Mouse (Mus musculus) testis, adult 2 months (tissue): ENCODE measurements around the gene Cfap126. TPM values are rescaled to one million over a fixed set of nuclear protein-coding genes. Genes with fewer than 3 reads are reported as not detected.

Experiments used
- H3K27ac ChIP-seq: fragments of 200-500 bp; 2 replicates; pipeline ENCODE4 v1.5.1; 2012; ENCODE audit warnings: low read depth, low read length; ENCODE audit not compliant: control insufficient read depth, insufficient read depth
- H3K27me3 ChIP-seq: fragments of 200-500 bp; 2 replicates; pipeline ENCODE4 v1.6.1; 2012; ENCODE audit warnings: mild to moderate bottlenecking, low read length, moderate library complexity; ENCODE audit not compliant: control insufficient read depth, insufficient read depth
- H3K36me3 ChIP-seq: fragments of 200-500 bp; 2 replicates; pipeline ENCODE4 v1.6.1; 2012; ENCODE audit warnings: mild to moderate bottlenecking, low read length; ENCODE audit not compliant: control insufficient read depth, insufficient read depth
- H3K4me1 ChIP-seq: fragments of 200-500 bp; 2 replicates; pipeline ENCODE4 v1.6.1; 2012; ENCODE audit warnings: low read length; ENCODE audit not compliant: control insufficient read depth, insufficient read depth
- H3K4me3 ChIP-seq: fragments of 200-500 bp; 2 replicates; pipeline ENCODE4 v1.5.1; 2012; ENCODE audit warnings: low read depth, mild to moderate bottlenecking, low read length, moderate library complexity, mixed read lengths; ENCODE audit not compliant: control insufficient read depth
- CTCF ChIP-seq: fragments of 200-500 bp; IDR thresholded peaks from 2 replicates; pipeline ENCODE4 v1.5.1; 2012; ENCODE audit warnings: low read depth, mild to moderate bottlenecking, inconsistent platforms, low read length, moderate library complexity; ENCODE audit not compliant: control insufficient read depth, insufficient read depth, insufficient replicate concordance
- POLR2A ChIP-seq: fragments of 200-500 bp; IDR thresholded peaks from 2 replicates; pipeline ENCODE4 v1.6.1; 2012; ENCODE audit warnings: low read depth, mild to moderate bottlenecking, inconsistent platforms, low read length, moderate library complexity; ENCODE audit not compliant: control insufficient read depth
- polyA plus RNA-seq: library from polyadenylated mRNA; depleted of rRNA; stranded (reverse); fragments of >200 nt; gene quantifications from 2 replicates; pipeline ENCODE4 v1.2.3, GENCODE M21; 2012

Cfap126 gene
- polyA plus RNA-seq, 1 experiment: 314 TPM

DNA sequence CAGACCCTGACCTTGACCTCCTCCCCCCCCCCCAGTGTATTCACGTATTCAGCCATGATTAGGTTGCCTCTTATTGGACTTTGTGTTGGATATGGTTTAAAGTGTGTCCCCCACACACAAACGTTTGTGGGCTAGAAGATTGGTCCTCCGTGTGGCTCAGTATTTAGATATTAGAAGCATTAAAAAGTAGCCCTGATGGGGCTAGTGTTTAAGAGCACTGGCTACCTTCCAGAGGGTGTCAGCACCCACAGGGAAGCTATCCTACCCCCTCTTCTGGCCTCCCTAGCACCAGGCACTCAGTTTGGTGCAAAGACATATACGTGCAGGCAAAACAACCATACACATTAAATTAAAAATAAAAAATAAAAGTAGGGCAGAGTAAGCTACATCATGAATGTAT, 732 bp upstream of the Cfap126 start:
- Histone ChIP-seq H3K4me1 (peaks cover 2% of the 10 kb centered on the region), H3K4me3 (no peak overlapping the region), H3K27me3 (no peaks in the 10 kb centered on the region)

DNA sequence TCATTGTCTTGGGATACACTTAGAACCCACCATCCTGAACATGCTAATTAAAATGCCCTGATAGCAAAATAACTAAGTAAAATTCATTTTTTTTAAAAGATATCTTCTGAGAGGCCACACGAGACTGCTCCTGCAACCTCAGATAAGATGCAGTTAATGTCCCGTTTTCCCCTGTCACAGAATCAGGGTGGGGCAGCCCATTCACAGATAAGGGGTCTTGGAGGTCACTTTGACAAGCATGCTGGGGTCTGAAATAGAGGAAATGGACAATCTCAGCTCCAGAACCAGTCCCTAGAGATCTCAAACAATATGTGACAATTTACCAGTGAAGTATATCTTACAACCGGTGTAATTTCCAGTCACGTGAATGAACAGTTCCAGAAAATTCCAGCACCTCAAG, 2.6 kb downstream of the Cfap126 start:
- H3K4me3 ChIP-seq: no peak overlapping the region
- H3K27ac ChIP-seq: no peak overlapping the region
- no peak for TF ChIP-seq POLR2A
- no peak for TF ChIP-seq CTCF
- no peaks in the 10 kb centered on the region for H3K27me3 ChIP-seq
- H3K4me1 ChIP-seq: no peaks in the 10 kb centered on the region; the same call in 1 of the 2 replicates
- no peaks in the 10 kb centered on the region for H3K36me3 ChIP-seq

More for the DNA sequence above, 732 bp upstream of the Cfap126 start:
- no peak for TF ChIP-seq CTCF
- Histone ChIP-seq H3K27ac (no peak overlapping the region), H3K36me3 (no peaks in the 10 kb centered on the region)

DNA sequence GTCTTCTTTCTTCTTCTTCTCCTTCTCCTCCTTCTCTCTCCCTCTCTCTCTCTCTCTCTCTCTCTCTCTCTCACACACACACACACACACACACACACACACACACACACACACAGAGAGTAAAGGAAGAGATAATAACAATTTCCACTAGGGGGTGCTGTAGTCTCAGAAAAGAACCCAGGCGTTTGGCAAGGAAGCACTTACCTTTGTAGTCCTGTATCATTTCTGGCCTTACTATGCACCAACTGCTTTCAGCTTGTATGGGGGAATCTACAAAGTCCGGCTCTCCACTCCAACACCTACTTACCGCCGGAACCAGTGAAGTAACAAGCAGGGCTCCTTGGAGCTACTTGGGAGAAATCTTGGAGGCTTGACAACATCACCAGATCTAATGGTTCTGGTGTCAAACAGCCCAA, 4.6 kb downstream of the Cfap126 start:
- Histone ChIP-seq H3K4me1 (no peaks in the 10 kb centered on the region), H3K27ac (no peak overlapping the region), H3K27me3 (no peaks in the 10 kb centered on the region), H3K4me3 (no peak overlapping the region), H3K36me3 (no peaks in the 10 kb centered on the region)
- TF ChIP-seq CTCF (no peak), POLR2A (no peak)

DNA sequence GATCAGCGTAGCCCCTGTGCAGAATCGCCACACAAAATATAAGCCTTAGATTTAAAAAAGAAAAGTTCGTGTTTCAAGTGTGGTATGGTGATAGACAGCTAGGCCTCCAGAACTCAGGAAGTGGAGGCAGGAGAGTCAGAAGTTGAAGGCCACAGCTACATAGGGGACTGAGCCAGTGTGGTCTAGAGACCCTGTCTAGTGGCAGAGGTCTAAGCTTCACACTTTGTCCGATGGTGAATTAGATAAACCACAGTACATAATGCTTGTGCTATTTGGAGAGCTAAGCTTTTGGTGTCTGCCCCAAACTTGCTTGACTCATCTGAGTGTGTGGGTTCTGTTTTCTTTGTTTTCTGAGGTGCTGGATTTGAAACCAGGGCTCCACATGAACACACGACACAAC, 5.3 kb downstream of the Cfap126 start:
- H3K36me3 ChIP-seq: no peaks in the 10 kb centered on the region
- H3K4me3 ChIP-seq: no peak overlapping the region
- no peaks in the 10 kb centered on the region for H3K4me1 ChIP-seq

DNA sequence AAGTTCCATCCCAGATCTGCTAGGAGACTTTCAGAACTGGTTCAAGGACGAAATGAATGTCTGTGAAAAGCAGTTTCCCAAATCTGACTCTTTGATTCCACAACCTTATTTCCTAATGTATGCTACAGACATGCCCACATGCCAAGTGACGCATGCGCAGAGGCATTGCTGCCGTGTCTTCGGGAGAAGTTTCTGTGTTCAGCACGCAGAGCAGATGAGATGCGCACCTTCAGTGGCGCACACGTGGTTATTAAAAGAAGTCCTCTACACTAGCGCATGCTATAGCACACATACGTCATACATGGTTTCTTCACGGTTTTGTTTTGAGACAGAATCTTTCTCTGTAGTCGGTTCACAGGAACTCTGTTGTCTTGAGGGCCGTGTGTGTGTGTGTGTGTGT, 5.7 kb downstream of the Cfap126 start:
- Histone ChIP-seq H3K36me3 (no peaks in the 10 kb centered on the region), H3K27me3 (no peaks in the 10 kb centered on the region), H3K4me1 (no peaks in the 10 kb centered on the region), H3K4me3 (no peak overlapping the region), H3K27ac (no peak overlapping the region)
- no peak for TF ChIP-seq CTCF
- TF ChIP-seq POLR2A: no peak

More for the DNA sequence above, 5.3 kb downstream of the Cfap126 start:
- no peak for TF ChIP-seq POLR2A
- no peak for TF ChIP-seq CTCF
- no peak overlapping the region for H3K27ac ChIP-seq
- no peaks in the 10 kb centered on the region for H3K27me3 ChIP-seq

DNA sequence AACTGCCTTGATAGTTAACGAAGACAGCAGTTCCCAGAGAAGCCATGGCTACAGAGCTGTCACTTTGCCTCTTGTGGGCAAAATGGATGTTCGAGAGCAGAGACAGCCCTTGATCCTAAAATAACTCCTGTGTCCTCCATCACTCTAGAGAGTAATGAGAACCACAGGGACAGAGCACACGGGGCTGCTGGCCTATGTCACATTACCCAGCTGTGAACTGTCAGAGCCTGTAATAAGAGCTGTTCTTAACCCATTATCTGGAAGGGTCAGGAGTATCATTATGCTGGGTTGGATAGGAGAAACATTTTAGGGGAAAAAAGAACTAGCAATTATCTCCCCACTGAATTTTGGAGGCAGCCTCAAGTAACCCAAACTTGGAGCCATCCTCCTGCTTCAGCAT, 7.2 kb downstream of the Cfap126 start:
- Histone ChIP-seq H3K27me3 (no peaks in the 10 kb centered on the region), H3K36me3 (no peaks in the 10 kb centered on the region), H3K4me3 (peak overlapping the region; percentile 78), H3K4me1 (no peaks in the 10 kb centered on the region), H3K27ac (peak overlapping the region; percentile 73; the same call in 1 of the 2 replicates)
- no peak for TF ChIP-seq POLR2A
- no peak for TF ChIP-seq CTCF

DNA sequence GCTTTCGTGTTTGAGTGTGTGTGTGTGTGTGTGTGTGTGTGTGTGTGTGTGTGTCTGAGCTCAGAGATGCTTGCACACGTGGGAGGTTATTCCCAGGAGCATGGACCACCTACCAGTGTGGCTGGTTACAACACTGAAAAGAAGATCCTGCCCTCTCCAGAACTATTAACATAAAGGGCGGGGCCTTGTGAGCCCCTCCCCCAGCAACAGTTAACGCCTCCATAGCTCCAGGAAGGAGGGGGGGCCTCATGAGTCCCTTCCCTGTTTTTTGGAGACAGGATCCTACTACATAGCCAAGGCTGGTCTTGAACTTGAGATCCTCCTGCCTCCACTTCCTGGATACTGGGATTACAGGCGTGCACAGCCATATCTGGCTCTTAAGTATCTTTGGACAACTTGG, 8.1 kb downstream of the Cfap126 start:
- H3K27me3 ChIP-seq: no peaks in the 10 kb centered on the region
- H3K4me1 ChIP-seq: no peaks in the 10 kb centered on the region
- TF ChIP-seq CTCF (no peak), POLR2A (peak; percentile 26; the same call in 1 of the 2 replicates)
- peak overlapping the region; percentile 84 for H3K27ac ChIP-seq
- H3K36me3 ChIP-seq: no peaks in the 10 kb centered on the region
- peak overlapping the region; percentile 78 for H3K4me3 ChIP-seq

DNA sequence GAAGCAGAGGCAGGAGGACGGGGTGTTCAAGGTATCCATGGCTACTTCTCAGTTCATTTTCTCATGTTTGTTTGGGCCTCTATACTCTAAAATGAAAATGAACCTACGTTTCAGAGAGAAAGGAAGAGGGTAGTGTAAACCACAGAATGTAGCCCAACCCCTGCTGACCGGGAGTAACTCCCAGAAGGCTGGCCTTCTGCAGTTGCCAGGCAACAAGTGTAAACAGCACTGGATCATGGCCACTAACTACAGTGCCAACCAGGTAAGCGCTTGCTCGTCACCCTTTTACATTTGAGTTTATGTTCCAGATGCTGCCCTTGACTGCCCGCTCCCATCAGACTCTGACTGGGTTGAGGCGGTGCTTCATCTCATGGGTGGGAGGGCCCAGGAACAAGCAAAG, 9.2 kb downstream of the Cfap126 start:
- peak; percentile 62; the same call in 1 of the 2 replicates for TF ChIP-seq POLR2A
- TF ChIP-seq CTCF: no peak

More for the DNA sequence above, 9.2 kb downstream of the Cfap126 start:
- Histone ChIP-seq H3K27me3 (no peaks in the 10 kb centered on the region), H3K4me1 (no peaks in the 10 kb centered on the region), H3K4me3 (peak overlapping the region; percentile 79), H3K36me3 (no peaks in the 10 kb centered on the region), H3K27ac (peak overlapping the region; percentile 81)
